Mouse (Mus musculus) heart, adult 8-10 months (tissue): ENCODE results near the gene Vopp1. TPM values are rescaled to one million over a fixed set of nuclear protein-coding genes. Genes with fewer than 3 reads are reported as not detected.
"Not testable (repeated sequence)": the region's sequence is repeated elsewhere in the genome, so short reads cannot be mapped to it uniquely, and the experiment has no call there.

Source experiments
- DNase-seq: peaks from one replicate; pipeline ENCODE4 v3.0.0; 2022; ENCODE audit warnings: low spot score
- total RNA-seq, 4 experiments: library from RNA; stranded (reverse); gene quantifications; 2 replicates each; pipeline ENCODE4 v1.2.4; 2022

Gene Vopp1
- 10 to 100 TPM; 19.0 to 22.8 (median 20.4) TPM for total RNA-seq

GRCm38 (mm10) chr6:57824422-57825258, at the start of gene Vopp1:
Gene Vopp1, minus strand, starts transcription at chr6:57825159.
- DNase-seq = peak; percentile 43

GRCm38 (mm10) chr6:57859043-57860042, 34.4 kb upstream of the Vopp1 start:
- DNase-seq = peak; percentile 24

GRCm38 (mm10) chr6:57851177-57851576, 26.2 kb upstream of the Vopp1 start:
- DNase-seq = not testable (repeated sequence)

- DNase-seq = no peak
Measured at GRCm38 (mm10) chr6:57850286-57850685, 25.3 kb upstream of the Vopp1 start, which contains the start of gene Vmn1r21. Gene Vmn1r21, minus strand, starts transcription at chr6:57850343.

GRCm38 (mm10) chr6:57839693-57840408, 14.9 kb upstream of the Vopp1 start:
- DNase-seq = no peak

GRCm38 (mm10) chr6:57825259-57825715, 328 bp upstream of the Vopp1 start:
- DNase-seq = no peak

- DNase-seq = no peak
Measured at GRCm38 (mm10) chr6:57823461-57823860, 1.5 kb downstream of the Vopp1 start.

GRCm38 (mm10) chr6:57822648-57823410, 2.1 kb downstream of the Vopp1 start:
- DNase-seq = no peak

GRCm38 (mm10) chr6:57814436-57814940, 10.5 kb downstream of the Vopp1 start:
- DNase-seq = no peak

GRCm38 (mm10) chr6:57811748-57812730, 12.9 kb downstream of the Vopp1 start:
- DNase-seq = no peak

- no peak for DNase-seq
Measured at GRCm38 (mm10) chr6:57805218-57806069, 19.5 kb downstream of the Vopp1 start.

GRCm38 (mm10) chr6:57803130-57803529, 21.8 kb downstream of the Vopp1 start:
- no peak for DNase-seq

- no peak for DNase-seq
Measured at GRCm38 (mm10) chr6:57798986-57799385, 26.0 kb downstream of the Vopp1 start.

GRCm38 (mm10) chr6:57796853-57797423, 28.0 kb downstream of the Vopp1 start:
- no peak for DNase-seq

GRCm38 (mm10) chr6:57795835-57796234, 29.1 kb downstream of the Vopp1 start:
- no peak for DNase-seq

GRCm38 (mm10) chr6:57792821-57793220, 32.1 kb downstream of the Vopp1 start:
- DNase-seq = not testable (repeated sequence)

- no peak for DNase-seq
Measured at GRCm38 (mm10) chr6:57790542-57790941, 34.4 kb downstream of the Vopp1 start.

GRCm38 (mm10) chr6:57787376-57787775, 37.6 kb downstream of the Vopp1 start:
- DNase-seq = no peak
